ENCODE assay signal across 8 mouse cellular contexts in genomic region chr11:96977606-96978400, GRCm38 (mm10). TPM values are rescaled to one million over a fixed set of nuclear protein-coding genes. Genes with fewer than 3 reads are reported as not detected.
DNase-seq lines count a peak whose midpoint lies in the region; ATAC-seq lines count a peak whose summit lies in the region.

No protein-coding gene starts in this region.

- H3K4me2 ChIP-seq in hindbrain, embryonic 15.5 days: peak overlapping the region; percentile 67

- H3K27me3 ChIP-seq in hindbrain, embryonic 15.5 days: no peaks in the 10 kb centered on the region

- WGBS in hindbrain, embryonic 15.5 days: 0% methylated on average over 45 of the region's 45 CpGs

- peak; percentile 100 for DNase-seq in WW6 (ENCODE audit: low read depth, low spot score)
- peak; percentile 98 to 99 for DNase-seq in cerebellum, postnatal 36 days
- peak; percentile 99 to 100 for DNase-seq in frontal cortex, postnatal 36 days (ENCODE audit: low spot score in 2 of 2)
- DNase-seq in left cerebral cortex, adult 11 months (ENCODE audit: low spot score): peak; percentile 100
- peak; percentile 99 for DNase-seq in lung, postnatal 4 days
- DNase-seq in retina, postnatal 7 days (ENCODE audit: low read depth, low spot score): peak; percentile 100
- peak; percentile 98 for DNase-seq in urinary bladder, postnatal 14 days (ENCODE audit: low spot score)

- no peaks in the 10 kb centered on the region for H3K9me3 ChIP-seq in hindbrain, embryonic 15.5 days

- peak overlapping the region; percentile 92 for H3K4me3 ChIP-seq in hindbrain, embryonic 15.5 days

- peak overlapping the region; percentile 92 for H3K9ac ChIP-seq in hindbrain, embryonic 15.5 days

- no peaks in the 10 kb centered on the region for H3K36me3 ChIP-seq in hindbrain, embryonic 15.5 days

- peak overlapping the region; percentile 99 for H3K27ac ChIP-seq in hindbrain, embryonic 15.5 days (replicated peaks)

- H3K4me1 ChIP-seq in hindbrain, embryonic 15.5 days (replicated peaks): peaks cover 40% of the 10 kb centered on the region

- ATAC-seq in hindbrain, embryonic 15.5 days (ENCODE audit: low FRiP score, low read depth): peak; percentile 99

RNA-seq across cellular contexts. Expression of gene Sp2, which starts 5.0 kb away (rescaled TPM):
- 16.6 and 18.6 TPM in 2 replicates for polyA plus RNA-seq in hindbrain, embryonic 15.5 days (2015; fragmentation: Nextera tagmentation; extraction: Ambion mirVana)

RNA-seq across cellular contexts. Expression of gene Pnpo, which starts 34.0 kb away (rescaled TPM):
- 30.4 and 32.5 TPM in 2 replicates for polyA plus RNA-seq in hindbrain, embryonic 15.5 days (2015; fragmentation: Nextera tagmentation; extraction: Ambion mirVana)

RNA-seq across cellular contexts. Expression of gene Sp6, which starts 35.4 kb away (rescaled TPM):
- 0.43 and 0.62 TPM in 2 replicates for polyA plus RNA-seq in hindbrain, embryonic 15.5 days (2015; fragmentation: Nextera tagmentation; extraction: Ambion mirVana)

RNA-seq across cellular contexts. Expression of gene Prr15l, which starts 49.9 kb away (rescaled TPM):
- 0.35 and 0.41 TPM in 2 replicates for polyA plus RNA-seq in hindbrain, embryonic 15.5 days (2015; fragmentation: Nextera tagmentation; extraction: Ambion mirVana)

RNA-seq across cellular contexts. Expression of gene Scrn2, which starts 51.9 kb away (rescaled TPM):
- 14.5 and 15.1 TPM in 2 replicates for polyA plus RNA-seq in hindbrain, embryonic 15.5 days (2015; fragmentation: Nextera tagmentation; extraction: Ambion mirVana)

Comparison
In these comparisons a context has a peak if more than half of its experiments do, and no peak if none do; other contexts are left out.
1. Peak in every context shown above with its lines: DNase-seq, ATAC-seq, H3K4me3 ChIP-seq and H3K27ac ChIP-seq.